Mouse (Mus musculus) liver, embryonic 14.5 days (tissue): ENCODE measurements around the gene Htt. TPM values are rescaled to one million over a fixed set of nuclear protein-coding genes. Genes with fewer than 3 reads are reported as not detected.

ENCODE experiments used
- ATAC-seq: fragments of 200-750 bp; cut with Nextera tagmentation; 2 replicates; pipeline ENCODE4 v1.8.0; 2017; ENCODE audit warnings: moderate number of reproducible peaks, mild to moderate bottlenecking, moderate library complexity; ENCODE audit not compliant: insufficient read depth
- DNase-seq, 3 experiments: peaks; one replicate each; pipeline ENCODE4 v3.0.0-alpha.2; 2012 to 2013; ENCODE audit warnings: low read depth in 3 of 3, low spot score in 3 of 3
- H3K27ac ChIP-seq: fragments of 300-500 bp; sonication (generic); 2 replicates; pipeline ENCODE4 v1.5.1; 2014; ENCODE audit warnings: moderate library complexity, mild to moderate bottlenecking, control low read depth, inconsistent platforms
- H3K27me3 ChIP-seq: fragments of 300-500 bp; sonication (generic); 2 replicates; pipeline ENCODE4 v1.6.1; 2014; ENCODE audit warnings: mild to moderate bottlenecking, low read length, moderate library complexity; ENCODE audit not compliant: control insufficient read depth, insufficient read depth
- H3K36me3 ChIP-seq: fragments of 300-500 bp; sonication (generic); replicated peaks from 2 replicates; pipeline ENCODE4 v1.6.1; 2014; ENCODE audit warnings: low read depth; ENCODE audit not compliant: control insufficient read depth, insufficient read depth
- H3K4me1 ChIP-seq, 2 experiments: fragments of 200-500 bp in 1 of 2; fragments of 300-500 bp in 1 of 2; sonication (generic) in 1 of 2; replicated peaks; 2 replicates each; pipeline ENCODE4 v1.6.1; 2012 to 2014; ENCODE audit warnings: antibody characterized with exemption in 1 of 2, inconsistent platforms in 1 of 2, low read length in 1 of 2; ENCODE audit not compliant: control insufficient read depth in 2 of 2, insufficient read depth in 2 of 2
- H3K4me2 ChIP-seq: fragments of 300-500 bp; sonication (generic); 2 replicates; pipeline ENCODE4 v1.6.1; 2014; ENCODE audit warnings: low read depth, mild to moderate bottlenecking, control low read depth, moderate library complexity
- H3K4me3 ChIP-seq, 2 experiments: fragments of 200-500 bp in 1 of 2; fragments of 300-500 bp in 1 of 2; sonication (generic) in 1 of 2; 2 replicates each; pipeline ENCODE4 v1.5.1; 2012 to 2014; ENCODE audit warnings: low read depth in 2 of 2, low read length in 2 of 2, mild to moderate bottlenecking in 2 of 2, control low read depth in 1 of 2, inconsistent platforms in 1 of 2, moderate library complexity in 1 of 2; ENCODE audit not compliant: insufficient read depth in 1 of 2
- H3K9ac ChIP-seq: fragments of 300-500 bp; sonication (generic); replicated peaks from 2 replicates; pipeline ENCODE4 v1.6.1; 2014; ENCODE audit warnings: mild to moderate bottlenecking, control low read depth, moderate library complexity
- H3K9me3 ChIP-seq: fragments of 300-500 bp; sonication (generic); 2 replicates; pipeline ENCODE4 v1.6.1; 2016; ENCODE audit warnings: low read length, mixed read lengths; ENCODE audit not compliant: control insufficient read depth
- CTCF ChIP-seq: IDR thresholded peaks from 2 replicates; pipeline ENCODE4 v1.5.1; 2016; ENCODE audit warnings: antibody characterized with exemption, low read depth, control low read depth
- EP300 ChIP-seq: IDR thresholded peaks from 2 replicates; pipeline ENCODE4 v1.6.1; 2016; ENCODE audit warnings: antibody characterized with exemption, low read depth
- WGBS: fragments of 180-500 bp; shearing (Covaris S2); extraction: QIAGEN DNeasy Blood & Tissue Kit; methylation state at CpG from one replicate; pipeline ENCODE4 v1.1.7; 2014; ENCODE audit not compliant: insufficient replicate concordance; 5-methylcytosine and 5-hydroxymethylcytosine counted together
- polyA plus RNA-seq, 2 experiments: library from polyadenylated mRNA; depleted of rRNA in 1 of 2; stranded (reverse) in 1 of 2; unstranded in 1 of 2; fragments of >200 nt; fragmentation: Nextera tagmentation in 1 of 2; extraction: Ambion mirVana in 1 of 2; gene quantifications; 2 replicates each; pipeline versions ENCODE4 v1.2.1 to v1.2.3; 2012 to 2014

Htt gene
- polyA plus RNA-seq, 2 experiments: 4.8 to 6.3 TPM

GRCm38 (mm10) chr5:34772696-34773245 lies 11.2 kb downstream of the Htt start:
- Histone ChIP-seq H3K27ac (no peak overlapping the region), H3K27me3 (no peaks in the 10 kb centered on the region), H3K4me3 (no peak overlapping the region), H3K36me3 (no peaks in the 10 kb centered on the region), H3K4me2 (no peak overlapping the region), H3K9me3 (no peaks in the 10 kb centered on the region), H3K9ac (no peak overlapping the region), H3K4me1 (peaks cover 2 to 9% of the 10 kb centered on the region in 2 experiments; a peak in 3 of 4 replicates)
- TF ChIP-seq EP300 (no peak), CTCF (no peak)
- DNase-seq: no peak
- ATAC-seq: no peak
- WGBS: 85% methylated on average over 4 of the region's 4 CpGs

GRCm38 (mm10) chr5:34773392-34773791 lies 11.9 kb downstream of the Htt start:
- DNase-seq (no peak), ATAC-seq (no peak)
- no peaks in the 10 kb centered on the region for H3K27me3 ChIP-seq
- 0 out of 4 replicates have a peak, but pooled peaks cover 0 to 3% of the 10 kb centered on the region in 2 experiments for H3K4me1 ChIP-seq
- no peak overlapping the region for H3K27ac ChIP-seq
- TF ChIP-seq CTCF: no peak
- no peak for TF ChIP-seq EP300
- no peak overlapping the region for H3K9ac ChIP-seq
- no peak overlapping the region for H3K4me3 ChIP-seq
- 66% methylated on average over 2 of the region's 2 CpGs for WGBS
- H3K36me3 ChIP-seq: no peaks in the 10 kb centered on the region
- H3K9me3 ChIP-seq: no peaks in the 10 kb centered on the region
- H3K4me2 ChIP-seq: no peak overlapping the region

GRCm38 (mm10) chr5:34785027-34785426 lies 23.5 kb downstream of the Htt start:
- TF ChIP-seq CTCF (no peak), EP300 (no peak)
- DNase-seq (no peak), ATAC-seq (no peak)
- 69% methylated on average over 3 of the region's 3 CpGs for WGBS
- Histone ChIP-seq H3K27ac (no peak overlapping the region), H3K9ac (no peak overlapping the region), H3K9me3 (no peaks in the 10 kb centered on the region), H3K27me3 (no peaks in the 10 kb centered on the region), H3K36me3 (no peaks in the 10 kb centered on the region; the same call in none of the 2 replicates), H3K4me2 (no peak overlapping the region), H3K4me3 (no peak overlapping the region), H3K4me1 (no peaks in the 10 kb centered on the region; a peak in 1 of 4 replicates)

- Histone ChIP-seq H3K4me3 (no peak overlapping the region), H3K27me3 (no peaks in the 10 kb centered on the region), H3K9ac (no peak overlapping the region), H3K27ac (no peak overlapping the region), H3K36me3 (peaks cover 8% of the 10 kb centered on the region; the same call in 1 of the 2 replicates), H3K4me1 (no peaks in the 10 kb centered on the region), H3K9me3 (no peaks in the 10 kb centered on the region), H3K4me2 (no peak overlapping the region)
- no peak for TF ChIP-seq CTCF
- no peak for TF ChIP-seq EP300
- 50% methylated on average over 2 of the region's 2 CpGs for WGBS
- no peak for DNase-seq
- no peak for ATAC-seq
These were observed 29.6 kb downstream of the Htt start for GRCm38 (mm10) chr5:34791141-34791540.

GRCm38 (mm10) chr5:34800292-34800953 lies 38.9 kb downstream of the Htt start:
- ATAC-seq (peak; percentile 90), DNase-seq (peak; percentile 20 to 34 (median 20))
- TF ChIP-seq CTCF (no peak), EP300 (peak; percentile 39; the same call in 1 of the 2 replicates)
- Histone ChIP-seq H3K4me2 (no peak overlapping the region; the same call in 1 of the 2 replicates), H3K27ac (peak overlapping the region; percentile 49), H3K36me3 (peaks cover 25% of the 10 kb centered on the region), H3K27me3 (no peaks in the 10 kb centered on the region), H3K9me3 (no peaks in the 10 kb centered on the region), H3K4me3 (no peak overlapping the region), H3K9ac (no peak overlapping the region), H3K4me1 (peaks cover 7 to 14% of the 10 kb centered on the region in 2 experiments)
- WGBS: 15% methylated on average over 5 of the region's 5 CpGs
